Mouse (Mus musculus) cerebellum, adult 2 months (tissue): ENCODE results near the gene Zfp710.

Experiments
- CTCF ChIP-seq: fragments of 200-500 bp; IDR thresholded peaks from 2 replicates; pipeline ENCODE4 v1.5.1; 2011; ENCODE audit warnings: low read depth, mild to moderate bottlenecking, control low read depth, low read length, moderate library complexity, borderline replicate concordance; ENCODE audit not compliant: insufficient read depth
- POLR2A ChIP-seq: fragments of 200-500 bp; IDR thresholded peaks from 2 replicates; pipeline ENCODE4 v1.6.1; 2011; ENCODE audit warnings: low read length, control low read depth, borderline replicate concordance; ENCODE audit not compliant: insufficient read depth

GRCm38 (mm10) chr7:80026118-80026989 is 1.7 kb downstream of the Zfp710 start:
- no peak for TF ChIP-seq CTCF
- no peak for TF ChIP-seq POLR2A
